Mouse (Mus musculus) mesoderm, embryonic 11.5 days (tissue): ENCODE data around the gene Lrrc49.
A peak's percentile ranks its signal among the peaks of the same experiment; 100 is the strongest.

Experiments
- DNase-seq: peaks from one replicate; pipeline ENCODE4 v3.0.0-alpha.2; 2012; ENCODE audit warnings: low read depth, low spot score

Lrrc49 gene

GRCm38 (mm10) chr9:60599489-60599888, 88.5 kb downstream of the Lrrc49 start:
- peak; percentile 22 for DNase-seq

GRCm38 (mm10) chr9:60595406-60595805, 92.6 kb downstream of the Lrrc49 start:
- no peak for DNase-seq

DNA sequence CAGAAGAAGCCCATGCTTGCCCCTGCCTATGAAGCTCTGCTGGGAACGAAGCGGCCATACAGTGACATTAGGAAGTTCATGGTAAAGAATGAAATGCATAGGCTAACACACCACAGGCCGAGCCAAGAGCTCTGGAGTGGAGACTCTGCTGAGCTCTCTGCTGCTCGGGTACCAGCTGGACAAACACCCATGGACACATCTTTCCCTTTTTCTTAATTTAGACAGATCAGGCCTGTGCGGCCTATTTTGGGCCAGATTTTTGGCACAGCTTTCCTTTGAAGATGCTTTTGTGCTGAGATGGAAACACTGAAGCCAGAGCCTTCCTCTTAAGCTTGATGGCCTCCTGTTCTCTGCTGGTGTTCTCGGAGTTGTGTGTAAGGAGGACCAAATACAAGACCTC, 95.0 kb downstream of the Lrrc49 start:
- no peak for DNase-seq

DNA sequence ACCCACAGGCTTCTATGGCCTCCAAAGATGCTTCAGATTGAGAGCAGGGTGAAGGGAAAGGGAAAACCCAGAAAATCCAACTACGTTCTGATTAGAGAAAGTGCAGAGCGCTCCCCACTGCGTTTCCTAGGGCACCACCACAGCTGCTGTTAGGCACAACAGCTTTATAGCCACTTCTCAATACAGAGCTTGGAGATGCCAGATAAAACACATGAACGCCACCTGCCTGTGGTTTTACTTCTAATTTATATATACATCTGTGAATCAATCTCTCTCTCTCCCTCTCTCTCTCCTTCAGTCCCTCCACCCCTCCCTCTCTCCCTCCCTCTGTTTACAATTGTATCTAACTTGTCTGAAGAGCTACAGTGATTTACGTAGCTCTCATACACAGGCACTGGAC, 95.6 kb downstream of the Lrrc49 start:
- DNase-seq, result no peak

- DNase-seq, result no peak
Observed at GRCm38 (mm10) chr9:60590871-60591624, 96.9 kb downstream of the Lrrc49 start.

DNA sequence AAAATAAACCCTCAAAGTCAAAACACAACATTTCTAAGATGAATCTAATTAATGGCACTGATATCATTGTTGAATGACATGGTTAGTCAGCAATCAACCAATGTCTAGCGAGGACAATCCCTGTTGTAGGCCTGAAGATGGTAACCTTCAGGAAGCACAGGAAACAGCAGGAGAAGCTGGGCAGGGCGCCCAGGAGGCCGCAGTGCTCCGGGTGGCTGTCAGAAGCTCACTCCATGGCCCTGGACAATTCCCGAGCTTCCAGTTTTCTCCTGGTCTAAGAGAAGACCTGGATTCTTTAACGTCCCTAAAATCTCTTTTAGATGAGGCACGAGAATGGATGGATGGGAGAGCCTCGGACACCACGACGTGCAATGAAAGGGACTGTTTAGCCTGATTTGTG, 99.0 kb downstream of the Lrrc49 start:
- DNase-seq, result no peak

GRCm38 (mm10) chr9:60586920-60587319, 101.0 kb downstream of the Lrrc49 start:
- no peak for DNase-seq

DNA sequence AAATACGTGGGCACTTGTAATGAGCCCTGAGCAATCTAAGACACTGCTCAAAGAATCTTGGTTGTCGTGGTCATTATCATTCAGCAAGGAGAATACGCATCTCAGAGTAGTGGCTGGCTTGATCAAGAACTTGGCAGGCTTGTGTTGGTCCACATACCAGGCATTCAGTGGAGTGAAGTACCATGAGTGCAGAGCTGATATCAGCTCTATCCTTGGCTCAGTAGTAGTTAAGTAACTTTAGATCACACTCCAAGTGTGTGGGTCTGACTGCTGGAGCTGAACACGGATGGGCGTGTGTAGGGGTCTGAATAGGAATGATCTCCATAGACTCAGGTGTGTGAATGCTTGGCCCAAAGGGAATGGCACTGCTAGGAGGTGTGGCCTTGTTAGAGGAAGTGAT, 102.8 kb downstream of the Lrrc49 start:
- DNase-seq, result no peak

DNA sequence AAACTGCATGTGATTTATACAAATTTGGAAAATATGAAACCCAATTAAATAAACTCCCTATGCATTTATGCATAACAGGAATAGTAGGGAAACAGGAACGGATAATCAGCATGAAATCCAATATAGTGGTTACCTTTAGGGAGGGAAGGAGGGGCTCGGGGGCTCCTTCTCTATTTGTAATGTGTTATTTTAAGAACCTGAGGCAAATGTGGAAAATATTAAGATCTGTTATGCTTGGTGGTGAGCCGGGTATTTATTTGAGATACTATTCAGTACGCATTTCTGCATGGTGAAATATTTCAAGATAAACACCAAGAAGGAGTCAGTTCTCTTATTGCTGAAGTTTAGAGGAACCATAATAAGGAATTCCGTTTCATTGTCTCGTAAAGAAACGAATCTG, 105.4 kb downstream of the Lrrc49 start:
- DNase-seq, result no peak

DNA sequence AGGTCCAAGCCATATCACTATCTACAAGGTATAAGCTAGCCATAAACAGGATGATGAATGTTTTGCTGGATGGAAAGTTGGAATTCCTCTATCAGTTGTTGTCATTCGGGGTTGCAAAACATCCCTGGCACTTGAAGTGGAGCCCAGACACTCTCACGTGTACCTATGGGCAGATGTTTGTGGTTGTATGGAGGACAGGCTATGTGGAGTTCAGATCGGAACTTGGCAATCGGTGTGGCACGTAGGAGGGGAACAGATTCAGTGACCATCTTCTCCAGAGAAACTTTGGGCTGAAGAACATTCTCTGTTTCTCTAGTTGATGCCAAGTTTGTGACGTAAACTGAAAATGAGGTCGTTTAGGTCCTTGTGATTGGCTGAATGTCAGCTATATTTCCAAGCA, 114.9 kb downstream of the Lrrc49 start:
- no peak for DNase-seq

DNA sequence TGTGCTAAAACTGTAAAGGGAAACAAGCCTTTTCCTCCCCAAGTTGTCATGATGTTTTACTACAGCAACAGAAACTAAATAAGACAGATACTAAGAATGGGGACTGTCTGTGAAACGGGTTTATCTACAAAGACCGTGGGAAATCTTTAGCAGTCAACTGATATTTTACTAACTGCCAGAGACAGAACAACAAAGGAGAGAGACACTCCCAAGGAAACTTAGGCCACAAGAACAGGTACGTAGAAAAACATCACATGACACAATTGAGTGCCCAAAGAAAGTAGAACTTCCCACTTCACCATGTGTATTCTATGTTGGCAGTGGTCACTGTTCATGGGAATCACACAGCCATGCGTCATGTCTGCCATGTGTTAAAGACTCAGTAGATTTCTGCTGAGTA, 116.2 kb downstream of the Lrrc49 start:
- DNase-seq, result no peak

- DNase-seq, result no peak
Observed at GRCm38 (mm10) chr9:60571041-60571440, 116.9 kb downstream of the Lrrc49 start.

DNA sequence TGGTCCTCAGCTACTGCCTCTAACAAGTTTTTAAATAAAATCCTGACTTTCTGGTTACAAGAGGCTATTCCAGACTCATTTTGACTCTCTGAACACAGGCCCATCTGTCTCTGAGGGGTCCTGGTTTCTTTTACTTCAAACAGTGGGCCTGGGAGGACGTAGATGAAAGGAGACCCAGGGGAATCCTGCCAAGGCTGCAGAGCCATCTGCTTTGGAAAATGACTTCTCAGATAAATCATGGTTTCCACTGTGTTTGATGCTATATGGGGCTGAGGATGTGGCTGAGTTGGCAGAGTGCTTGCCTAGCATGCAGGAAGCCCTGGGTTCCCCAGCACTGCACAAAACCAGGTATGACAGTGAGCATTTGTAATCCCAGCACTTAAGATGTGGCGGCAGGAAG, 118.6 kb downstream of the Lrrc49 start:
- peak; percentile 33 for DNase-seq

GRCm38 (mm10) chr9:60563809-60564208, 124.1 kb downstream of the Lrrc49 start:
- no peak for DNase-seq

GRCm38 (mm10) chr9:60562443-60563371, 125.3 kb downstream of the Lrrc49 start:
- peak; percentile 71 for DNase-seq

DNA sequence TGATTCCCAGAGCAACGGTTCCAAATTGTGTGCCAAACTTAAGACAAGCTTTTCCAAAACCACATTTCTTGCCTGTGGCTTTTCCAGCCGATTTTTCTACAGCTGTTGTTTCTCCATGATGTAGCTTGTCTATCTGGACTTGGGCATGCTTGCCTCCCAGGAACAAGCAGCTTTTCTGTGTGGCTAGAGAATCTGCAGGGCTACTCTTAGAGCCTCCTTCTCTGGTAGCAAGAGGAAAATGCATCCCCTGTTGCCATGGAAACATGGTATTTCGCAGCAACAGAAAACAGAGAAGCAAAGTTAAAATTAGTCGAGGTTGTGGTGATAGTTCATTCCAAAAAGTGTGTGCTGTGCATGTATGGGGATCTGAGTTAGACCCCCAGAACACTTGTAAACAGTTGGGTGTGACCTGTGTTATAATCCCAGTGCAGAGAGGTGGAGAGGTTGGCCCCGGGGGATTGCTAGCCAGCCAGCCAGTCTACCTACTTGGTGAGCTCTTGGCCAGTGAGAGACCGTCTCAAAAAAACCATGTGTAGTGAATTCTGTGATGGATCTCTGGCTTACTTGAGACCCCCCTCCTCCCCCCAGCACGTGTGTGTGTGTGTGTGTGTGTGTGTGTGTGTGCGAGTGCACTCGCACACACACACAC, 126.2 kb downstream of the Lrrc49 start:
- peak; percentile 46 for DNase-seq

- DNase-seq, result no peak
Observed at GRCm38 (mm10) chr9:60558507-60558906, 129.5 kb downstream of the Lrrc49 start.

GRCm38 (mm10) chr9:60551238-60551637, 136.7 kb downstream of the Lrrc49 start:
- DNase-seq, result no peak

- DNase-seq, result peak; percentile 51
Observed at GRCm38 (mm10) chr9:60548182-60548581, 139.8 kb downstream of the Lrrc49 start.

- no peak for DNase-seq
Observed at GRCm38 (mm10) chr9:60546169-60546568, 141.8 kb downstream of the Lrrc49 start.

GRCm38 (mm10) chr9:60545361-60546096, 142.4 kb downstream of the Lrrc49 start:
- DNase-seq, result no peak
